Mouse (Mus musculus) bone marrow macrophage, adult 2 months (primary cell): ENCODE measurements around the gene Acsl5.

Experiments
- CTCF ChIP-seq: IDR thresholded peaks from 2 replicates; pipeline ENCODE4 v1.5.1; 2012; ENCODE audit warnings: low read depth, mild to moderate bottlenecking, low read length, moderate library complexity
- POLR2A ChIP-seq: IDR thresholded peaks from 2 replicates; pipeline ENCODE4 v1.6.1; 2012; ENCODE audit warnings: mild to moderate bottlenecking, low read depth, low read length, borderline replicate concordance

- TF ChIP-seq CTCF (no peak), POLR2A (no peak)
Observed at GRCm38 (mm10) chr19:55300525-55300924, 48.8 kb downstream of the Acsl5 start.
